Mouse (Mus musculus): ENCODE measurements around the gene Park7. TPM values are rescaled to one million over a fixed set of nuclear protein-coding genes. Genes with fewer than 3 reads are reported as not detected.
"Not testable (repeated sequence)": the region's sequence is repeated elsewhere in the genome, so short reads cannot be mapped to it uniquely, and the experiment has no call there.

Gene Park7
- polyA plus RNA-seq, 2 experiments from 2014 or later: 449 to 481 TPM

DNA sequence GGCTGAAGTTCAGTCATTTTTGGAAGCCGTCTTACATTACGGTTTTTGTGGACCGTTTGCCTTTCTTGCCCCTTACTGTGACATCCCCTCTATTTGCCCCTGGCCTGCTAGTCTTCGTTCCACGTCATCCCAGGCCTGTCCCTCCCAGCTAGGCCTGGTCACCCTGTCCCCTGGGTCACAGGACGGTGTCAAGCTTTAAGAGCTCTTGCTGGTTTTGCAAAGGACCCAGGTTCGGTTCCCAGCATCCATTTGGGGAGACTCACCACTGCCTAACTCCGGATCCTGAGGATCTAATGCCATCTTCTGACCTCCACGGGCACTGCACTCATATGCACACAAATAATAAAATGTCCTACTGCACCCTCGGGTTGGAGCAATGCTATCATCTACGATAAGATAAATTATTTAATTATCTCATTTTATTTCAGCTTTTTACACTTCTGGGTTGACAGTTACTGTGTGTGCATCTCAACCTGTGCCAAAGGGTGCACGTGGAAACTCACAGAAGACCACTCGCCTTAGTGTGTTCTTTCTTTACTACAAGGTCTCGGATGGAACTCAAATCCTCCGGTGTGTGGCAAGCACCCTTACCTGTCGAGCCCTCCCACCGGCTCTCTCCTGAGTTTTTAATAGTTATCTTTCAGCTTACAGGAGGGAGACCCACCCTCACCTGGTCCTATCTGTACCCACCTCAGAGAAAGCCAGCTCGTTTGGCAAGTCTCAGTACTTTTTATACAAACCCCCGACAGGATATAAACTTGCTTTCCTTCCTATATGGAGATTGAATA, 3.9 kb downstream of the Park7 start:
- ATAC-seq: no peak

DNA sequence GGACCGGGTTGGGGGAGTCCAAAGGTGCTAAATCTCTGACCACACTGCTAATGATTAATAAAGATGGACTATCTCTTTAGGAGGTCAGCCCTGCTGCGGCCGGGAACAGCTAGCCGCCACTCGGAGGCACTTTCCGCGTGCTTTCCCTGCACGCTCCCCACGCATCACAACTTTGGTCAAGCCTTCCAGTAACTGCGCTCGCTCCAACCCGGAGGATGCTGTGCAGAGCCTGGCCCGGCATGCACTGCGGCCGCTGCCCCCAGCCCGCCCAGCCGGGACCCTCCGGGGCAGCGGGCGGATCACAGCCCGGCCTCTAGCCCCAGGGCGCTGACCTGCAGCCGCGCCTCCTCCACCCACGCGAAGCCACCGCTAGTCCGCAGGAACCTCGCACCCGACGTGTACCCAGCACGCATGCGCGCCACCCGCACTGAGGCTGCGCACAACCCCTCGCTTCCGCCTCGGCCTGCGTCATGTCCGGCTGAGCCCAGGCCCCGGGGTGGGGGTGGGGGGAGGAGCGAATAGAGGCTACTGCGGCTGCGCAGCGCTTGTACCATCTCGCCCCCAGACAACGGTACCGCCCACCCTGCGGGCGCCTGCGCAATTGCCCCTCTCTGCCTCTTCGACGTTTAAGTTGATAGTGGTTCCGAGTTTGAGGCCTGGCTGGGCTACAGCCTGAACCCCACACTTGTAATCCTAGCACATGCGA, 4.6 kb downstream of the Park7 start:
- peak; percentile 67 for ATAC-seq

DNA sequence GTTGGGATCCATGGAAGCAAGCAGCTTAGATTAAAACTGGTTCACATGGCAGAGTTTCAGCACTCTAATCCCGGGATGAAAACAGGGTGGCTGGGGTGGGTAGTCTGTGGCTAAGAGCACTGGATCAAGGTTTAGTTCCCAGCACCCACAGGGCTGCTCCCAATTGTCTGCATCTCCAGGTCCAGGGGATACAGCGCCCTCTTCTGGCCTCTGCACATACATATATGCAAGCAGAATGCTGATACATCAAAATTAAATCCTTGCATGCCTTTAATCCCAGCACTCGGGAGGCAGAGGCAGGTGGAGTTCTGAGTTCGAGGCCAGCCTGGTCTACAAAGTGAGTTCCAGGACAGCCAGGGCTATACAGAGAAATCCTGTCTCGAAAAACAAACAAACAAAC, 5.7 kb downstream of the Park7 start:
- ATAC-seq: not testable (repeated sequence)

DNA sequence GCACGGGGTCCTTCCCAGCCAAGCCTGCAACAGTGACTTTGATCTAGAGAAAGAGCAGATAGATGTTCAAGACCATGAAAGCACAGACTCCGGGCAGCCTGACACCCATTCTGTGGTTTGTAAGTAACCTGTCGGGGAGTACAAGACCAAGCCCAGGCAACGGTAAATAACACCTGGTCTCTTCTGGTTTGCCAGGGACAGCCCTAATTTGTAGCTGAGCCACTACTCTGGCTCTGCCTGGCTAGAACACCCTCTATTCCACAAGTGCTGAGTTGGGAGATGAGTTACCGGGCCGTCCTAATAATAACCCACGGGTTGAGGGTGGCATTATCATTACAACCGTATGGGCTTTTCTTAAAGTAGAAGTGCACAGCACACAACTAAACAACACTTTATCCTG, 7.1 kb downstream of the Park7 start:
- no peak for ATAC-seq

DNA sequence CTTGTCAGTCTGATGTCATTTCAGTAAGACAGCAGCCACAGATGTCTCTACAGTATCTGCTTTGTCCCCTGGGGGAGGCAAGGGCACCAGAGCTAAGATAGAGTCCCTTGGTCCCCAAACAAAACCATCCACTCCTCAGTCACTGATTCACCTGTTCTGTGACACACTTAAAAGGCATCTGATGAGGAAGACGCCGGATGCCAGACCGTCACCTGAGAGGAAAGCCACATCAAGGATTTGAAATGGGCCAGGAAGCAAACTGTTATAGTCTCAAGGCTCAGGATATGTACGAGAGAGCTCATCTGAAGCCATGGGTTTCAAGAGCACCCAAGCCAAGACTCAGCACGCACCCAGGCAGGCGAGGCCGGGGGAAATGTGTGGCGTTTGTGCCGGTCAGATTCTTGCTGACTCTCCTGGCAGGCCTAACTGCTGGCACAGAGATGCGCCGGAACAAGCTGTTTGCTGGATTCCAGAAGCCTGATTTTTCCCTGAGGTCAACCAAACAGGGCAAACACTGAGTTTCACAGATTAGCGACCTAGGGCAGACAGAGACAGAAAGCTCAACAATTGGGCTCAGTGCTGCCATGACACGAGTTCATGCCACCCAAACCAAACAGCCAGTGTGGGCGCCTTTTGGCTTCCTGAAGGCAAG, 11.0 kb downstream of the Park7 start:
- no peak for ATAC-seq

DNA sequence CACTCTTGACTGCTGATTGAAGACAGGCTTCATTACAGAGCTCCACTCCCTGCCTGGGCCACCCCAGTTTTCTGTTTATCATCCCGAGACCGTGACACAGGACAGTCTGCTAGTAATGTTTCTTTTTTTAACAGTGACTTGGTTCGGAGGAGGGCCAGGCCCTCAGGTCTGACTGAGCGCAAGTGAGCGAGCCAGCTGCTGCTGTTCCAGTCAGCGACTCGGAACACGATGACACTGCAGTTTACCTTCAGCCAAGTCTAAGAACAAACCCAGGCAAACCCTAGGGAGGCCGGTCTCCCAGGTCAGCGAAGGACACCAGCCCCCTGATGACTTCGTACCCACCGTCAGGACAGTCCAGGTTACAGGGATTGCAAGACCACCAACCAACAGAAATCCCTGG, 12.2 kb downstream of the Park7 start:
- no peak for ATAC-seq

DNA sequence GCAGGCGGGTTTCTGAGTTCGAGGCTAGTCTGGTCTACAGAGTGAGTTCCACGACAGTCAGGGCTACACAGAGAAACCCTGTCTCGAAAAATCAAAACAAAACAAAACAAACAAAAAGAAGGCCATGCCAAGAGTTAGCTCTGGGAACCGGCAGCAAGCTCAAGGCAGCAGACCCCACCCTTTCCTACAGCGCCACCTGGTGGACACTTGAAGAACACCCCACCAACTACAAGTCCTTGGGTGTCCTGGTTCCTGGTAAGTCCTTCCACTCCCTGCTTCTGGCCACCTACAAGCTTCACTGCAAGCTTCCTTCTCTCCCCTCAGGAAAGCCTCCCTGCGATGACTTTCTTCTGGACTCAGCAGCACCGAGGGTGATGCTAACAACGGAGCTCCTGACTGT, 12.6 kb downstream of the Park7 start:
- ATAC-seq: peak; percentile 54

DNA sequence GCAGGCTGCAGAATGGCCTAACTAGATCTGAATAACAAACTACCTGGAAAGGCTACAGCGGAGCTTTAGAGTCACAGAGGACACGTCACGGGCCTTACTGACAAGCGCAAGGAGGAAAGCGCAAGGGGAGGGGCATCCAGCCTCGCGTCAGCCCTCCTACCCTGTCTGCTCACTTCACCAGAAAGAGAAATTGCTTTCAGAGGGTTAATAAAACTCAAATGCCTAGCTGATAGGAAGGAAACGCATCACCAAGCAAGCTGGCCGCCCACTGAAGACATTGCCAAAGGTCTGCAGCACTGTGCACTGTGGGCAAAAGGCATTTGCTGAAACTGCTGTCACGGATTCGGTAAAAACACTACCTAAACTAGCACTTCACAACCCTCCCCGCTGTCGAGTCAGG, 13.8 kb downstream of the Park7 start:
- ATAC-seq: no peak

DNA sequence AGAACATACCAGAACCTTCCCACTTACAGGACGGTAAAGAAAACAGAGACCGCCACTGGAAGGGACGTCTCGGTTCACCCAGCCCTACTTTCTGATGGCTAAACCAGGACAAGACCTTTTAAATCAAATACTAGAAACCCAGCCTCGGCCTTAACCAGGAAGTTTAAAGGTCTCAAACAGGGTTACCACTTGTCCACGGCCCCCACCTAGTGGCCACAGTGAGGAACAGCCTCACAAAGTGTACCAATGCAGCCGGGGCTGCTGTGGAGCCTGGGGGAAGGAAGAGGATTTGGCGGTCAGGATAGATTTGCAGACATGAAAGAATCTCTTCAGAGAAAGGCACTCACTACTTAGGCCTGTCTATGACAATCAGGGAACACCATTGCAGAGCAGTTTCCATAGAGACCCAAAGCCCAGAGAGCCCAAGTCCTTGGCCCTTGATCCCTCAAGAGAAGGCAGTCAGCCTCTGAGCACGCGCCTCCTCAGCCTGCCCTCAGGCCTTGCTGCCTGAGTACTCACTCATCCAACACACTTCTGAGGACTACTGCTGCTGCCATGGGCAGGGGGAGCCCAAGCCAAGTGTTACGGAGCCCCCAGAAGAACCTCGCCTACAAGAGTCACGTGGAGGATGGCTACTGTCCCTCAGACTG, 15.4 kb downstream of the Park7 start:
- ATAC-seq: peak; percentile 85

DNA sequence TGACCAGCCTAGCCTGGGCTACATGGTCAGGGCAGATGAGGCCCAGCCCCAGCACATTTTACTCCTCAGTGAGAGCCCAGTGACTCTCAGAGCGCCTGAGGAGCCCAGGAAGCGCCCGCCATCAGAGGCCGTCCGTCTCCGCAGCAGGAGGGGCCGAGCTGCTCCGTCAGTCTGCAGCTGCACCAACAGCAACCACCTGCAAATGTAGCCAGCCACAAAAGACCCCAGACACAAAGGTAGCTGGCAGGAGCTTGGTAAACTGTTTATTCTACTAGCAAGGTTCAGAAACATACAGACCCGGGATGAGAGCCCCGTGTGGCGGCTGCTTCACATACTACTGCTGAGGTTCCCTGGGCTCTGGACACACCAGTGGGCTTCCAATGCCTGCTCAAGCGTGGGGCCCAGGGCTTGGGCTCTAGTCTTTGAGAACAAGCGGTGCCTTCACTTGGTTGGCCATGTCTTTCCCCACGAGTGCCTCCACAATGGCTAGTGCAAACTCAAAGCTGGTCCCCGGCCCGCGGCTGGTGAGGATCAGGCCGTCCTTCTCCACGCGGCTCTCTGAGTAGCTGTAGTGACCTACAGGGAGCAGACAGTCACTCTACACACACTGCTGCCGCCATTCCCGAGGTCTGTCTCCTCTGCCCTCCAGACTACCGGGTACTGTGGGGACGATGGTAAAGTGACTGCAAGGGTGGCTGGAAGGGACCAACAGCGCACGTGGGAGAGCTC, 17.2 kb downstream of the Park7 start:
- no peak for ATAC-seq

DNA sequence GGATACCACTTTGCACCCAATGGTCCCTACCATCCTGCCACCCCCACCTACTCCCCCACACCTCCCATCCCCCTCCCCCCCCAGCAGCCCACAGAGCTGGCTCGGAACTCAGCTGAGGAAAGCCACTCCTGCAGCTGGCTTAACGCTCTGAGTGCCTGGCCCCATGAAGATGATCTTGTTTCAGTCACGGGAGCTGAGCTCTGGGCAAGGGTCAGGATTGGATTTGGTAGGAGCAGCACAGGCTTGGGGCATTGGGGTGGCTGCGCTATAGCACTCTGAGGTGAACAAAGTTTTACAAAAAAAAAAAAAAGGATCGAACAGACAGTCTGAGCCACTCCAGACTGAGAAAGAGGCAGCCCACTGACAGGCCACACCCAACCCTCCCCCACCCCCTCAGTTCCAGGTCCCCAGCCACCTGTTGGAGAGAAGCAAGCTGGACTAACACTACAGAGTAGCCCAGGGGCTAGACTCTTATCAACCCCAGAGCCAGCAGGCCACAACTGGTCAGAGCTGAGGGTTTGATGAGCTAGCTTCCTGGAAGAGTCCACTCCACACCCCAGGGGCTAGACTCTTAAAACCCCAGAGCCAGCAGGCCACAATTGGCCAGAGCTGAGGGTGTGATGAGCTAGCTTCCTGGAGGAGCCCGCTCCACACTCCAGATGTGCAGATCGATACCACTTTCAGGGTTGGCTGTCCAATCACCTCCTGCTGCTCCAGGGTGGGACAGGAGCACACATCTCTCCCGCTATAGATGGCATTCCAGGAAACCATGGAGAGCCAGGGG, 19.3 kb downstream of the Park7 start:
- no peak for ATAC-seq

DNA sequence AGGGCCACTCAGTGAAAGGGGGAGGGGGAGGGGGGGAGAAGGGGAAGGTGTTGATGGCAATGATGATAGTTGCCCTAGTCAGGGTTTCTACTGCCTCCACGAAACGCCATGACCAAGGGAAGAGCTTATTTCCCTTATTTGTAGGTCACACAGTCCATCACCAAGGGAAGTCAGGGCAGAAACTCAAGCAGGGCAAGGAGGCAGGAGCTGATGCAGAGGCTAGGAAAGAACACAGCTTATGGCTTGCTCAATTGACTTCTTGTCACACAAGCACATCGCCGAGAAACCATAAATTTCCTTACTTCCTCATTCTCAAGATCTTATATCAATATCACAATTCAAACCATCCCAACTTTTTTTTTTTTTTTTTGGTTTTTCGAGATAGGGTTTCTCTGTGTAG, 22.9 kb downstream of the Park7 start:
- ATAC-seq: no peak

DNA sequence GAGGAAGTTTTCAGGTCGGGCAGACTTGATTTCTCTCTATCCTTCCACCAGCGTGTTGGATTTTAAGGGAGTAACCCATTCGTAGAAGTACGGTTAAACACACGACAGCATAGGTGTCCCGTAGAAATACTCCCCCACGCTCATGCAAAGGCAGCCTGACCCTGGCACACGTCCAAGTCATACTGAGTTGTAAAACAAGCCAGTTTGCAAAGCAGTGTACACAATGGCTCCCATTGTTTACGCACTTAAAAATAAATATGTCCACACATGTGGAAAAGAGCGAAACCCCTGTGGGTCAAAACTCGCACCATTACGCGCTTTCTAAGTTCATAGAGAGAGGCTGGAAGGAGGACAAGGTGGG, 24.3 kb downstream of the Park7 start:
- ATAC-seq: no peak

DNA sequence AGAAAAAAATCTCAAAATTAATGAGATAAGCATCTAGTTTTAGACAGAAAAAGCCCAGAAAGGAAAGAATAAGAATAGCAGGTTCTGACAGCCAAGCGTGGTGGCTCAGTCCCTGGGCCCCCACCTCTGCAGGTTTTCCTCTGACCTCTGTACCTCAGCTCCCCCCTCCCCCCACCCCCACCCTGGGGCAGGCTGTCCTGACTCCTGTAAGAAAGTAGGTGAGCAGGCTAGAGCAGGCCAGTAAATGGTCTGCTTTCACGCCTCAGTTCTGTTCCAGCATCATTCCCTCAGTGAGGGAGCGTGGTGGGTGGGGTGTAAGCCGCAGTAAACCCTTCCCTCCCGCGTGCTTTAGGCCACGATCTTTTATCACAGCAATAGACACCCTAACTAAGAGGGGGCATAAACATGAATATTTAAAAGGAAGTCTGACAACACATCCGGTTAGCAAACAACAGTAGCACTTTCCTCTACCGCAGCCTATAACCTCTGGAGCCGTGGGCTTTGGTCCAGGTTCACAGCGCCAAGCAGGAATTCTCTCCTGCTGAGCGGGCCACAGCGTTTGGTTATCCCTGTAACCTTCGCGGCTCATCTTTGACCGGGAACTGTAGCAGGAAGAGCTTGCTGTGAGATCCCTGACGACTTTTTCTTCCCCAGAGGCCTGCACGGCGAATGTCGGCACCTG, 24.8 kb downstream of the Park7 start:
- no peak for ATAC-seq

DNA sequence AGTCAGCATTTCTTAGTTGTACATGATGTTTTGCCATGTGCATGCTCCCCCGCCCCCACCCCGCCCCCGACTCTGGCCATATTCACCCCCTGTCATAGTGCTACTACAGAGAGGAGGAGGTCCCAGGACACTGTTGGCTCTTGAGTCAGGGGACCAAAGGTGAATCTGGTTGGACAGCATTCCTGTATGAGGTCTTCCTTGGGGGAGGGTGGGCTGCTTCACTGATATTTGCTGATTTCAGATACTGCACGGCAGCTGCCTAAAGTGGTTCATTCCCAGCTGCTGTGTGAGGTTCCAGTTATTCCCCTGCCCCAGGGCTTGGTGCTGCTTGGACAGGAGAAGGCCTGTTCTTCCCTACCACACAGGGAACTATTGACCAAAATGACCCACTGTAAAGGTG, 25.7 kb downstream of the Park7 start:
- ATAC-seq: no peak

DNA sequence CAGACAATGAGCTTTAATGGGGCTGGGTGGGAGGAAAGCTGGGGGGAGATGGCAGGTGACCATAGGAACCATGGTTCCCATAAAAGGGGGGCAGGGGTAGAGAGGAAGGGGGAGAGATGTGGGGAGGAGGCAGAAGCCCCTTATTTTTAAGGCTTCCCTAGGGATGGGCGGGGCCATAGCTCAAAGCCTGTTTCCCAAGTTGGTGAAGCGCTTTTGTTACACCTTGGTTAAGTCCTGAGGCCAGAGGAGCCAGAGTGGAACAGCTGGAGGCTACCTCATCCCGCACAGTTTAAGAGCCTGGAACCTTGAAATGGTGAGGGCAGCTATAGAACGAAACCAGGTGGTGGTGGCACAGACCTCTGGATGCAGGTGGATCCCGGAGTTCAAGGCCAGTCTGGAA, 26.3 kb downstream of the Park7 start:
- no peak for ATAC-seq

DNA sequence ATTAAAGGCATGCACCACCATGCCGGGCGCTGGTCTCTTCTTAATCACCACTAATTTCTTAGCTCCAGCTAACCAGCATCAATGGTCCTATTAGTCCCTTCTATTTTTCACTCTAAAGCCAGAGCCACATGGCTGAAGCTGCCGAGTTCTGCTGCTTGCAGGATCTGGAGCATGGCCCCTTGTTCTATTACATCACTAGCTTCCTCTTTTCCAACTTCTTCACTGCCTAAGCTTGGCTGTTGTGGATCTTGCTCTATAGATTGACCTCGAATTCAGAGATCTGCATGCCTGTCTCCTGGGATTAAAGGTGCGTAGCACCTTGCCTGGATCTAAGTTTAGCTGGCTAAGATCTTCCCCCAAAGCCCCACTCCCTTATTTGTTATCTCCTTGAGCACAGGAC, 31.6 kb downstream of the Park7 start:
- ATAC-seq: no peak

DNA sequence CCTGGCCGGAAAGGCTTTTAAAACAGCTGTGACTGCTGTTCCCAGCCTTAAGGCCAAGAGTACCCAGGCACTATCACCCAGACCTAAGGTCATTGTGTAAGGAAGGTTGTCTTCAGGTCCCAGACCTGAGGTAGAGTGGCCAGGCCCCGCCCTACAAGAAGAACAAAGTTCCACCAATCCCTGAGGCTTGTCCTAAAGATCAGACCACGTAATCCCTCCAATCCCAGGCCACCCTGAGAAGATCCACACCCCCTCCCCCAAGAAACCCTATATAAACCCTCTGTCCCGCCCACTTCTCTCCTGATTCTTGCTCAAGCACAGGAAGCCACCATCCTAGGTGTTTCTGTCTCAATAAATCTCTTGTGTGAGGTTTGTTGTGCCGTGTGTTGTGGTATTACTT, 33.9 kb downstream of the Park7 start:
- no peak for ATAC-seq

DNA sequence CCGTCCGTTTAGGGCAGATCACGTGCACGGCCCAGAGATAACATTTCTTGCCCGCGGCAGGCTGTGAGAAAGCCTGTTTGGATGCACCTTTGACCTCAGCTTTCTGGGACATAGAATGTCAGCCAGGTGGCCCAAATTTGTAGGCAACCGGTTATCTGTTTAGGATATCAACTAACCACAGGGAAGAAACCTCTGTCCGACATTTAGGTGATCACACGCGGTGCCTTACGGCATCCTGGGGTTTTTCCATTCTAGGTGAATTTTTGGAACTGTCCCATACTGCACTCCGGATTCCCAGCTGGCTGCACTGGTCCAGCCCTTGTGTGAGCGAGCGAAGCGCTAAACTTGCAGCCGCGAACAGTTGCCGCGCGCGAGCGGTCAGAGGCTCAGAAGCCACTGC, 34.6 kb downstream of the Park7 start:
- no peak for ATAC-seq

DNA sequence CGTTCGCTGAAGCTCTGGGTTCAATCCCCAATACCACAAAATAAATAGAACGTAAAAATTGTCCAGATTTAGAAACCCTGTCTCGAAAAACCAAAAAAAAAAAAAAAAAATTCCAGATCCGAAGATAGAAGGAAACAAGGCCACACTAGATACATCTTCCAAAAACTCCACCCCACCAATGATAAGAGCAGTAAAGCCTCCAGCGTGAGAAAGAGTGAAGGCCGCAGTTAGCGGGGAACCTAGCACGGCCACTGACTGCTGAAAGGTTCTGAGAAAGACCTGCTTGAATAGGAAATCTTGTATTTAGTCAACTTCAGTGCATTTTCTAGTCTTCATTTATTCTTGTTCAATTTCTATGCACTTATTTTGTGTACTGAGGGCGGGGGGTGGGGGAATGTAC, 38.8 kb downstream of the Park7 start:
- no peak for ATAC-seq

DNA sequence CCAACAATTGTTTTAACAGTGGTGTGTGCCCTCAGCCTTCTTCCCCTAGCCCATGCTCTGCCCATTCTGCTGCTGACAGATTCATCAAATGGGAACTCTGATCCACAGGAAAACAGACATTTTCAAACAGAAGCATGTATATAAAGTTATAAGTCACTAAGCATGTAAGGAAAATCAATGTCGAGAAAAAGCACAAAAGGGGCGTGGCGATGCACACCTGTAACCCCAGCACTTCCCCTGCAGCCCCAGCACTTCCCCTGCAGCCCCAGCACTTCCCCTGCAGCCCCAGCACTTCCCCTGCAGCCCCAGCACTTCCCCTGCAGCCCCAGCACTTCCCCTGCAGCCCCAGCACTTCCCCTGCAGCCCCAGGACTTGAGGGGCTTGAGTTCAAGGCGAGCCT, 39.8 kb downstream of the Park7 start:
- not testable (repeated sequence) for ATAC-seq

Data from activated CD4-positive, CD25-positive, alpha-beta regulatory T cell, adult 4 months (primary cell).